Mouse (Mus musculus): ENCODE measurements at regions not wholly inside any gene's neighbourhood (a gene's known extent, or its start where the extent isn't known, plus 50 kb on each side); places are given as distances from the start of the nearest gene placed in this dataset.

- Histone ChIP-seq H3K4me3 (ENCODE audit: low read depth, low read length) (no peak overlapping the region), H3K9me3 (ENCODE audit: control insufficient read depth, low read length) (no peaks in the 10 kb centered on the region), H3K36me3 (ENCODE audit: control insufficient read depth, insufficient read depth, low read length) (no peaks in the 10 kb centered on the region), H3K9ac (ENCODE audit: low read depth, low read length) (no peak overlapping the region), H3K4me1 (replicated peaks; ENCODE audit: control insufficient read depth, insufficient read depth, low read length) (0 out of 2 replicates have a peak, but pooled peaks cover 2% of the 10 kb centered on the region), H3K27me3 (ENCODE audit: control insufficient read depth, insufficient read depth, low read length) (no peaks in the 10 kb centered on the region), H3K4me2 (replicated peaks; ENCODE audit: low read depth, low read length) (no peak overlapping the region), H3K27ac (ENCODE audit: low read depth, low read length) (no peak overlapping the region)
- DNase-seq (ENCODE audit: low spot score) (no peak), ATAC-seq (ENCODE audit: low FRiP score) (no peak)
- WGBS: 75% methylated on average over 9 of the region's 9 CpGs
Observed at GRCm38 (mm10) chr9:61655433-61655981, 258.8 kb downstream of the Rplp1 start.

GRCm38 (mm10) chr9:61645661-61646425 lies 268.5 kb downstream of the Rplp1 start:
- H3K9me3 ChIP-seq (ENCODE audit: control insufficient read depth, low read length): no peaks in the 10 kb centered on the region
- no peak overlapping the region for H3K9ac ChIP-seq (ENCODE audit: low read depth, low read length)
- ATAC-seq (ENCODE audit: low FRiP score) (0 out of 2 replicates have a peak, but pooled peaks have one; percentile 19), DNase-seq (ENCODE audit: low spot score) (peak; percentile 28)
- no peaks in the 10 kb centered on the region for H3K4me1 ChIP-seq (replicated peaks; ENCODE audit: control insufficient read depth, insufficient read depth, low read length)
- H3K27ac ChIP-seq (ENCODE audit: low read depth, low read length): no peak overlapping the region
- H3K4me2 ChIP-seq (replicated peaks; ENCODE audit: low read depth, low read length): no peak overlapping the region
- no peak overlapping the region for H3K4me3 ChIP-seq (ENCODE audit: low read depth, low read length)
- H3K27me3 ChIP-seq (ENCODE audit: control insufficient read depth, insufficient read depth, low read length): no peaks in the 10 kb centered on the region
- H3K36me3 ChIP-seq (ENCODE audit: control insufficient read depth, insufficient read depth, low read length): no peaks in the 10 kb centered on the region
- 73% methylated on average over 20 of the region's 20 CpGs for WGBS

- no peaks in the 10 kb centered on the region for H3K9me3 ChIP-seq (ENCODE audit: control insufficient read depth, low read length)
- ATAC-seq (ENCODE audit: low FRiP score): no peak
- no peaks in the 10 kb centered on the region for H3K4me1 ChIP-seq (replicated peaks; ENCODE audit: control insufficient read depth, insufficient read depth, low read length)
- no peak overlapping the region for H3K9ac ChIP-seq (ENCODE audit: low read depth, low read length)
- no peak overlapping the region for H3K4me2 ChIP-seq (replicated peaks; ENCODE audit: low read depth, low read length)
- 95% methylated on average over 3 of the region's 3 CpGs for WGBS
- no peak for DNase-seq (ENCODE audit: low spot score)
- no peak overlapping the region for H3K4me3 ChIP-seq (ENCODE audit: low read depth, low read length)
- H3K36me3 ChIP-seq (ENCODE audit: control insufficient read depth, insufficient read depth, low read length): no peaks in the 10 kb centered on the region
- no peaks in the 10 kb centered on the region for H3K27me3 ChIP-seq (ENCODE audit: control insufficient read depth, insufficient read depth, low read length)
- H3K27ac ChIP-seq (ENCODE audit: low read depth, low read length): no peak overlapping the region
Observed at GRCm38 (mm10) chr9:61640739-61641138, 268.6 kb downstream of the Tle3 start.

- no peak overlapping the region for H3K27ac ChIP-seq (ENCODE audit: low read depth, low read length)
- H3K9me3 ChIP-seq (ENCODE audit: control insufficient read depth, low read length): no peaks in the 10 kb centered on the region
- H3K36me3 ChIP-seq (ENCODE audit: control insufficient read depth, insufficient read depth, low read length): no peaks in the 10 kb centered on the region
- DNase-seq (ENCODE audit: low spot score) (no peak), ATAC-seq (ENCODE audit: low FRiP score) (no peak)
- no peak overlapping the region for H3K4me3 ChIP-seq (ENCODE audit: low read depth, low read length)
- no peaks in the 10 kb centered on the region for H3K27me3 ChIP-seq (ENCODE audit: control insufficient read depth, insufficient read depth, low read length)
- no peaks in the 10 kb centered on the region for H3K4me1 ChIP-seq (replicated peaks; ENCODE audit: control insufficient read depth, insufficient read depth, low read length)
- H3K9ac ChIP-seq (ENCODE audit: low read depth, low read length): no peak overlapping the region
- H3K4me2 ChIP-seq (replicated peaks; ENCODE audit: low read depth, low read length): no peak overlapping the region
- WGBS: 92% methylated on average over 11 of the region's 11 CpGs
Observed at GRCm38 (mm10) chr9:61638908-61639307, 266.7 kb downstream of the Tle3 start.

- H3K9me3 ChIP-seq (ENCODE audit: control insufficient read depth, low read length): no peaks in the 10 kb centered on the region
- ATAC-seq (ENCODE audit: low FRiP score) (no peak), DNase-seq (ENCODE audit: low spot score) (no peak)
- H3K27ac ChIP-seq (ENCODE audit: low read depth, low read length): no peak overlapping the region
- WGBS: 82% methylated on average over 9 of the region's 9 CpGs
- no peak overlapping the region for H3K9ac ChIP-seq (ENCODE audit: low read depth, low read length)
- no peaks in the 10 kb centered on the region for H3K36me3 ChIP-seq (ENCODE audit: control insufficient read depth, insufficient read depth, low read length)
- H3K27me3 ChIP-seq (ENCODE audit: control insufficient read depth, insufficient read depth, low read length): no peaks in the 10 kb centered on the region
- no peaks in the 10 kb centered on the region for H3K4me1 ChIP-seq (replicated peaks; ENCODE audit: control insufficient read depth, insufficient read depth, low read length)
- H3K4me2 ChIP-seq (replicated peaks; ENCODE audit: low read depth, low read length): no peak overlapping the region
- no peak overlapping the region for H3K4me3 ChIP-seq (ENCODE audit: low read depth, low read length)
Observed at GRCm38 (mm10) chr9:61633936-61634335, 261.8 kb downstream of the Tle3 start.

- WGBS: 87% methylated on average over 3 of the region's 3 CpGs
- H3K4me1 ChIP-seq (replicated peaks; ENCODE audit: control insufficient read depth, insufficient read depth, low read length): no peaks in the 10 kb centered on the region
- no peak overlapping the region for H3K4me3 ChIP-seq (ENCODE audit: low read depth, low read length)
- ATAC-seq (ENCODE audit: low FRiP score): no peak
- H3K36me3 ChIP-seq (ENCODE audit: control insufficient read depth, insufficient read depth, low read length): no peaks in the 10 kb centered on the region
- no peak overlapping the region for H3K27ac ChIP-seq (ENCODE audit: low read depth, low read length)
- DNase-seq (ENCODE audit: low spot score): no peak
- H3K9me3 ChIP-seq (ENCODE audit: control insufficient read depth, low read length): no peaks in the 10 kb centered on the region
- H3K27me3 ChIP-seq (ENCODE audit: control insufficient read depth, insufficient read depth, low read length): no peaks in the 10 kb centered on the region
- H3K4me2 ChIP-seq (replicated peaks; ENCODE audit: low read depth, low read length): no peak overlapping the region
- no peak overlapping the region for H3K9ac ChIP-seq (ENCODE audit: low read depth, low read length)
Observed at GRCm38 (mm10) chr9:61632602-61633001, 260.4 kb downstream of the Tle3 start.

GRCm38 (mm10) chr9:61631097-61631496 lies 258.9 kb downstream of the Tle3 start:
- Histone ChIP-seq H3K27ac (ENCODE audit: low read depth, low read length) (no peak overlapping the region), H3K36me3 (ENCODE audit: control insufficient read depth, insufficient read depth, low read length) (no peaks in the 10 kb centered on the region), H3K4me1 (replicated peaks; ENCODE audit: control insufficient read depth, insufficient read depth, low read length) (no peaks in the 10 kb centered on the region), H3K4me2 (replicated peaks; ENCODE audit: low read depth, low read length) (no peak overlapping the region), H3K27me3 (ENCODE audit: control insufficient read depth, insufficient read depth, low read length) (no peaks in the 10 kb centered on the region), H3K9me3 (ENCODE audit: control insufficient read depth, low read length) (no peaks in the 10 kb centered on the region), H3K9ac (ENCODE audit: low read depth, low read length) (no peak overlapping the region), H3K4me3 (ENCODE audit: low read depth, low read length) (no peak overlapping the region)
- ATAC-seq (ENCODE audit: low FRiP score): no peak
- WGBS: 81% methylated on average over 7 of the region's 7 CpGs
- DNase-seq (ENCODE audit: low spot score): no peak

- H3K27me3 ChIP-seq (ENCODE audit: control insufficient read depth, insufficient read depth, low read length): no peaks in the 10 kb centered on the region
- no peaks in the 10 kb centered on the region for H3K36me3 ChIP-seq (ENCODE audit: control insufficient read depth, insufficient read depth, low read length)
- H3K27ac ChIP-seq (ENCODE audit: low read depth, low read length): no peak overlapping the region
- 84% methylated on average over 6 of the region's 6 CpGs for WGBS
- H3K9me3 ChIP-seq (ENCODE audit: control insufficient read depth, low read length): no peaks in the 10 kb centered on the region
- ATAC-seq (ENCODE audit: low FRiP score): no peak
- H3K4me1 ChIP-seq (replicated peaks; ENCODE audit: control insufficient read depth, insufficient read depth, low read length): no peaks in the 10 kb centered on the region
- H3K9ac ChIP-seq (ENCODE audit: low read depth, low read length): no peak overlapping the region
- H3K4me2 ChIP-seq (replicated peaks; ENCODE audit: low read depth, low read length): no peak overlapping the region
- H3K4me3 ChIP-seq (ENCODE audit: low read depth, low read length): no peak overlapping the region
- DNase-seq (ENCODE audit: low spot score): no peak
Observed at GRCm38 (mm10) chr9:61627801-61628574, 255.8 kb downstream of the Tle3 start.

All from hindbrain, embryonic 11.5 days (tissue).